Mouse (Mus musculus) MEL (cell line): Measurements from ENCODE around the gene Mtrf1. TPM values are rescaled to one million over a fixed set of nuclear protein-coding genes. Genes with fewer than 3 reads are reported as not detected.

Experiments
- DNase-seq: peaks from one replicate; pipeline ENCODE4 v3.0.0; 2011; ENCODE audit warnings: low read depth, low spot score
- H3K27ac ChIP-seq: 2 replicates; pipeline ENCODE4 v1.5.1; 2012; ENCODE audit warnings: low read depth, mild to moderate bottlenecking, control low read depth, low read length, moderate library complexity; ENCODE audit not compliant: control insufficient read depth
- H3K27me3 ChIP-seq, 2 experiments: fragments of 150-350 bp in 1 of 2; sonication (generic) in 1 of 2; 2 replicates each; pipeline ENCODE4 v1.6.1; 2012; ENCODE audit warnings: low read length in 2 of 2, mild to moderate bottlenecking in 2 of 2, improper control_type of control experiment in 1 of 2, moderate library complexity in 1 of 2; ENCODE audit not compliant: insufficient read depth in 2 of 2, control insufficient read depth in 1 of 2
- H3K36me3 ChIP-seq, 2 experiments: 2 replicates each; pipeline ENCODE4 v1.6.1; 2012 to 2014; ENCODE audit warnings: low read length in 2 of 2, improper control_type of control experiment in 1 of 2, inconsistent platforms in 1 of 2, mild to moderate bottlenecking in 1 of 2; ENCODE audit not compliant: insufficient read depth in 2 of 2, control insufficient read depth in 1 of 2
- H3K4me1 ChIP-seq, 2 experiments: fragments of 150-350 bp in 1 of 2; sonication (generic) in 1 of 2; 2 replicates each; pipeline ENCODE4 v1.6.1; 2012; ENCODE audit warnings: low read length in 2 of 2, improper control_type of control experiment in 1 of 2, mild to moderate bottlenecking in 1 of 2; ENCODE audit not compliant: insufficient read depth in 2 of 2, control insufficient read depth in 1 of 2
- H3K4me3 ChIP-seq, 2 experiments: fragments of 150-350 bp in 1 of 2; sonication (generic) in 1 of 2; 2 replicates each; pipeline ENCODE4 v1.5.1; 2012; ENCODE audit warnings: low read depth in 2 of 2, low read length in 2 of 2, mild to moderate bottlenecking in 2 of 2, moderate library complexity in 2 of 2, control low read depth in 1 of 2, improper control_type of control experiment in 1 of 2; ENCODE audit not compliant: control insufficient read depth in 1 of 2, insufficient read depth in 1 of 2
- H3K79me2 ChIP-seq: 2 replicates; pipeline ENCODE4 v1.6.1; 2012; ENCODE audit warnings: mild to moderate bottlenecking, low read length, moderate library complexity; ENCODE audit not compliant: control insufficient read depth, poor library complexity, insufficient read depth
- H3K9ac ChIP-seq: 2 replicates; pipeline ENCODE4 v1.6.1; 2012; ENCODE audit warnings: low read depth, mild to moderate bottlenecking, control low read depth, low read length, moderate library complexity; ENCODE audit not compliant: control insufficient read depth, poor library complexity, severe bottlenecking
- H3K9me3 ChIP-seq: fragments of 150-350 bp; sonication (generic); replicated peaks from 2 replicates; pipeline ENCODE4 v1.6.1; 2012; ENCODE audit warnings: mild to moderate bottlenecking, low read length, improper control_type of control experiment, moderate library complexity; ENCODE audit not compliant: insufficient read depth
- CHD1 ChIP-seq: IDR thresholded peaks from 2 replicates; pipeline ENCODE4 v1.6.1; 2012; ENCODE audit warnings: low read depth, mild to moderate bottlenecking, inconsistent platforms, low read length, improper control_type of control experiment
- CTCF ChIP-seq, 3 experiments: IDR thresholded peaks in 2 of 3; conservative IDR thresholded peaks in 1 of 3; 2 replicates each; pipeline ENCODE4 v1.5.1; 2011 to 2012; ENCODE audit warnings: low read length in 3 of 3, low read depth in 2 of 3, mild to moderate bottlenecking in 2 of 3, improper control_type of control experiment in 1 of 3, inconsistent platforms in 1 of 3, mixed read lengths in 1 of 3, moderate library complexity in 1 of 3; ENCODE audit not compliant: control insufficient read depth in 1 of 3, insufficient read depth in 1 of 3, poor library complexity in 1 of 3, severe bottlenecking in 1 of 3
- ELF1 ChIP-seq: IDR thresholded peaks from 2 replicates; pipeline ENCODE4 v1.6.1; 2014; ENCODE audit warnings: low read depth, mild to moderate bottlenecking, inconsistent platforms, low read length, improper control_type of control experiment, moderate library complexity
- EP300 ChIP-seq, 2 experiments: IDR thresholded peaks; 2 replicates each; pipeline ENCODE4 v1.6.1; 2011; ENCODE audit warnings: improper control_type of control experiment in 2 of 2, low read length in 2 of 2, low read depth in 1 of 2, mild to moderate bottlenecking in 1 of 2
- ETS1 ChIP-seq: IDR thresholded peaks from 2 replicates; pipeline ENCODE4 v1.6.1; 2012; ENCODE audit warnings: low read depth, mild to moderate bottlenecking, inconsistent platforms, low read length, improper control_type of control experiment, moderate library complexity
- GABPA ChIP-seq: IDR thresholded peaks from 2 replicates; pipeline ENCODE4 v1.6.1; 2012; ENCODE audit warnings: low read depth, mild to moderate bottlenecking, inconsistent platforms, low read length, improper control_type of control experiment, moderate library complexity
- HCFC1 ChIP-seq: IDR thresholded peaks from 2 replicates; pipeline ENCODE4 v1.6.1; 2012; ENCODE audit warnings: low read depth, mild to moderate bottlenecking, inconsistent platforms, low read length, improper control_type of control experiment, moderate library complexity
- MAX ChIP-seq: IDR thresholded peaks from 2 replicates; pipeline ENCODE4 v1.6.1; 2011; ENCODE audit warnings: low read length, improper control_type of control experiment
- MEF2A ChIP-seq: IDR thresholded peaks from 2 replicates; pipeline ENCODE4 v1.6.1; 2014; ENCODE audit warnings: low read depth, mild to moderate bottlenecking, inconsistent platforms, low read length, improper control_type of control experiment; ENCODE audit not compliant: poor library complexity, insufficient replicate concordance, severe bottlenecking; ENCODE audit errors: extremely low read depth
- MYB ChIP-seq: IDR thresholded peaks from 2 replicates; pipeline ENCODE4 v1.6.1; 2011; ENCODE audit warnings: mild to moderate bottlenecking, low read depth, low read length, improper control_type of control experiment
- POLR2AphosphoS2 ChIP-seq: IDR thresholded peaks from 2 replicates; pipeline ENCODE4 v1.6.1; 2011; ENCODE audit warnings: low read length, improper control_type of control experiment
- POLR2AphosphoS5 ChIP-seq: IDR thresholded peaks from 2 replicates; pipeline ENCODE4 v1.6.1; 2012; ENCODE audit warnings: low read depth, borderline replicate concordance, mild to moderate bottlenecking, inconsistent platforms, low read length, moderate library complexity, mixed read lengths
- RAD21 ChIP-seq: IDR thresholded peaks from 2 replicates; pipeline ENCODE4 v1.6.1; 2011; ENCODE audit warnings: mild to moderate bottlenecking, low read depth, low read length, improper control_type of control experiment
- RCOR1 ChIP-seq: IDR thresholded peaks from 2 replicates; pipeline ENCODE4 v1.6.1; 2012; ENCODE audit warnings: low read depth, mild to moderate bottlenecking, inconsistent platforms, low read length, improper control_type of control experiment
- TBP ChIP-seq: IDR thresholded peaks from 2 replicates; pipeline ENCODE4 v1.8.0; 2011; ENCODE audit warnings: low read depth, low read length, improper control_type of control experiment
- USF2 ChIP-seq, 2 experiments: IDR thresholded peaks; 2 replicates each; pipeline ENCODE4 v1.6.1; 2011 to 2012; ENCODE audit warnings: improper control_type of control experiment in 2 of 2, low read length in 2 of 2, borderline replicate concordance in 1 of 2, inconsistent platforms in 1 of 2, low read depth in 1 of 2, mild to moderate bottlenecking in 1 of 2; ENCODE audit not compliant: insufficient read depth in 1 of 2
- polyA plus RNA-seq, 2 experiments: library from polyadenylated mRNA; stranded (reverse) in 1 of 2; unstranded in 1 of 2; fragments of >175 nt in 1 of 2; fragments of >200 nt in 1 of 2; gene quantifications; 2 replicates each; pipeline versions ENCODE4 v1.2.1 to v1.2.4; 2012; ENCODE audit warnings: low replicate concordance in 2 of 2, low read depth in 1 of 2; ENCODE audit not compliant: insufficient read length in 2 of 2, insufficient read depth in 1 of 2, missing spikeins in 1 of 2
- total RNA-seq: library from RNA; depleted of rRNA; stranded (reverse); fragments of 300-350 nt; gene quantifications from 2 replicates; pipeline ENCODE4 v1.2.3, GENCODE M21; 2012

The Mtrf1 gene
- total and polyA plus RNA-seq, 3 experiments = 4.0 to 4.9 TPM; not detected in 1

DNA sequence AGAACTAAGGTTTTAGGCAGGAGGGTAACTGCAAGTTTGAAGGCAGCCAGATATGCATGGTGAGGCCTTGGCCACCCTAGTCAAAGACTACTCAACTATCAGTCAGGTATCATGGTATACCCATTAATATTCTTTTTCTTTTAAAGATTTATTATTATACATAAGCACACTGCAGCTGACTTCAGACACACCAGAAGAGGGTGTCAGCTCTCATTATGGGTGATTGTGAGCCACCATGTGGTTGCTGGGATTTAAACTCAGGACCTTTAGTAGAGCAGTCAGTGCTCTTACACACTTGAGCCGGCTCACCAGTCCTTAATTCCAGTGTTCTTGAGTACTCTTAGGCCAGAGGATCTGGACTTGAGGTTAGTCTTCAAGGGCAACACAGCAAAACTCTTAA lies 62.8 kb downstream of the Mtrf1 start:
- DNase-seq = no peak
- Histone ChIP-seq H3K79me2 (no peaks in the 10 kb centered on the region), H3K9me3 (no peaks in the 10 kb centered on the region), H3K4me1 (no peaks in the 10 kb centered on the region), H3K4me3 (no peak overlapping the region), H3K27me3 (no peaks in the 10 kb centered on the region), H3K27ac (no peak overlapping the region), H3K36me3 (peaks cover 0 to 5% of the 10 kb centered on the region in 2 experiments; a peak in 2 of 4 replicates), H3K9ac (no peak overlapping the region)
- no peak for TF ChIP-seq CTCF (IDR thresholded peaks at IDR 0.05 in 2 of 3, conservative IDR thresholded peaks at IDR 0.05 in 1 of 3; ENCODE audit: control insufficient read depth in 1 of 3, insufficient read depth in 1 of 3, low read depth in 2 of 3, low read length in 3 of 3, poor library complexity in 1 of 3, severe bottlenecking in 1 of 3)

GRCm38 (mm10) chr14:79460988-79461387 lies 63.4 kb downstream of the Mtrf1 start:
- Histone ChIP-seq H3K36me3 (peaks cover 0 to 8% of the 10 kb centered on the region in 2 experiments; a peak in 2 of 4 replicates), H3K9me3 (no peaks in the 10 kb centered on the region), H3K4me3 (no peak overlapping the region), H3K27me3 (no peaks in the 10 kb centered on the region), H3K4me1 (no peaks in the 10 kb centered on the region), H3K79me2 (no peaks in the 10 kb centered on the region), H3K9ac (no peak overlapping the region), H3K27ac (no peak overlapping the region)
- DNase-seq = no peak
- TF ChIP-seq ELF1 (no peak), RCOR1 (no peak), ETS1 (no peak), TBP (no peak), GABPA (no peak), RAD21 (no peak), USF2 (IDR thresholded peaks at IDR 0.05; ENCODE audit: borderline replicate concordance in 1 of 2, insufficient read depth in 1 of 2, low read depth in 1 of 2, low read length in 2 of 2) (no peak), MAX (no peak), MEF2A (no peak), MYB (no peak), CHD1 (no peak), POLR2AphosphoS2 (no peak), HCFC1 (no peak), EP300 (IDR thresholded peaks at IDR 0.05; ENCODE audit: low read depth in 1 of 2, low read length in 2 of 2) (no peak), POLR2AphosphoS5 (no peak)
